Mouse (Mus musculus): ENCODE data around the gene Slc10a6. TPM values are rescaled to one million over a fixed set of nuclear protein-coding genes. Genes with fewer than 3 reads are reported as not detected.

Gene Slc10a6
- total RNA-seq, 2 experiments from 2014 or later = 4.8 to 4.9 TPM

- DNase-seq (ENCODE audit: low spot score) = no peak
- intact Hi-C loops (cut with DNase I) = no loop called here
Observed at GRCm38 (mm10) chr5:103622321-103622720, 6.9 kb downstream of the Slc10a6 start.

GRCm38 (mm10) chr5:103620301-103620973, 8.8 kb downstream of the Slc10a6 start:
- intact Hi-C loops (cut with DNase I) = no loop called here
- peak; percentile 53 for DNase-seq (ENCODE audit: low spot score)

GRCm38 (mm10) chr5:103617191-103617590, 12.0 kb downstream of the Slc10a6 start:
- intact Hi-C loops (cut with DNase I) = no loop called here
- DNase-seq (ENCODE audit: low spot score) = no peak

GRCm38 (mm10) chr5:103614356-103614755, 14.8 kb downstream of the Slc10a6 start:
- intact Hi-C loops (cut with DNase I) = loop anchor here (5.0 kb wide), 1 partner anchor 43 kb away; the partner anchor contains the start of gene 1700016H13Rik
- no peak for DNase-seq (ENCODE audit: low spot score)

GRCm38 (mm10) chr5:103612316-103612715, 16.9 kb downstream of the Slc10a6 start:
- DNase-seq (ENCODE audit: low spot score) = no peak
- intact Hi-C loops (cut with DNase I) = loop anchor here (5.0 kb wide), 1 partner anchor 45 kb away; the partner anchor contains the start of gene 1700016H13Rik

- no peak for DNase-seq (ENCODE audit: low spot score)
- intact Hi-C loops (cut with DNase I) = loop anchor here (5.0 kb wide), 1 partner anchor 46 kb away; the partner anchor contains the start of gene 1700016H13Rik
Observed at GRCm38 (mm10) chr5:103610856-103611472, 18.2 kb downstream of the Slc10a6 start.

GRCm38 (mm10) chr5:103610148-103610547, 19.1 kb downstream of the Slc10a6 start:
- no peak for DNase-seq (ENCODE audit: low spot score)
- intact Hi-C loops (cut with DNase I) = loop anchor here (5.0 kb wide), 1 partner anchor 47 kb away; the partner anchor contains the start of gene 1700016H13Rik

- intact Hi-C loops (cut with DNase I) = no loop called here
- DNase-seq (ENCODE audit: low spot score) = no peak
Observed at GRCm38 (mm10) chr5:103605707-103606106, 23.5 kb downstream of the Slc10a6 start.

GRCm38 (mm10) chr5:103603115-103603893, 25.9 kb downstream of the Slc10a6 start:
- intact Hi-C loops (cut with DNase I) = no loop called here
- DNase-seq (ENCODE audit: low spot score) = no peak

GRCm38 (mm10) chr5:103598881-103599280, 30.3 kb downstream of the Slc10a6 start:
- DNase-seq (ENCODE audit: low spot score) = no peak
- intact Hi-C loops (cut with DNase I) = loop anchor here (5.0 kb wide), 1 partner anchor 58 kb away; the partner anchor contains the start of gene 1700016H13Rik

GRCm38 (mm10) chr5:103598264-103598663, 30.9 kb downstream of the Slc10a6 start:
- no peak for DNase-seq (ENCODE audit: low spot score)
- intact Hi-C loops (cut with DNase I) = loop anchor here (5.0 kb wide), 1 partner anchor 59 kb away; the partner anchor contains the start of gene 1700016H13Rik

- intact Hi-C loops (cut with DNase I) = loop anchor here (5.0 kb wide), 1 partner anchor 60 kb away; the partner anchor contains the start of gene 1700016H13Rik
- DNase-seq (ENCODE audit: low spot score) = no peak
Observed at GRCm38 (mm10) chr5:103597604-103598003, 31.6 kb downstream of the Slc10a6 start.

GRCm38 (mm10) chr5:103596467-103597146, 32.6 kb downstream of the Slc10a6 start:
- no peak for DNase-seq (ENCODE audit: low spot score)
- intact Hi-C loops (cut with DNase I) = loop anchor here (5.0 kb wide), 1 partner anchor 61 kb away; the partner anchor contains the start of gene 1700016H13Rik

GRCm38 (mm10) chr5:103595394-103596226, 33.6 kb downstream of the Slc10a6 start:
- intact Hi-C loops (cut with DNase I) = loop anchor here (5.0 kb wide), 1 partner anchor 62 kb away; the partner anchor contains the start of gene 1700016H13Rik
- DNase-seq (ENCODE audit: low spot score) = no peak

- no peak for DNase-seq (ENCODE audit: low spot score)
- intact Hi-C loops (cut with DNase I) = no loop called here
Observed at GRCm38 (mm10) chr5:103593575-103593974, 35.6 kb downstream of the Slc10a6 start.

- intact Hi-C loops (cut with DNase I) = no loop called here
- no peak for DNase-seq (ENCODE audit: low spot score)
Observed at GRCm38 (mm10) chr5:103592706-103593105, 36.5 kb downstream of the Slc10a6 start.

- no peak for DNase-seq (ENCODE audit: low spot score)
- intact Hi-C loops (cut with DNase I) = no loop called here
Observed at GRCm38 (mm10) chr5:103591846-103592245, 37.4 kb downstream of the Slc10a6 start.

GRCm38 (mm10) chr5:103587219-103587618, 42.0 kb downstream of the Slc10a6 start:
- DNase-seq (ENCODE audit: low spot score) = no peak
- intact Hi-C loops (cut with DNase I) = no loop called here

All from heart, postnatal 25 days (tissue).